In the genomic region with DNA sequence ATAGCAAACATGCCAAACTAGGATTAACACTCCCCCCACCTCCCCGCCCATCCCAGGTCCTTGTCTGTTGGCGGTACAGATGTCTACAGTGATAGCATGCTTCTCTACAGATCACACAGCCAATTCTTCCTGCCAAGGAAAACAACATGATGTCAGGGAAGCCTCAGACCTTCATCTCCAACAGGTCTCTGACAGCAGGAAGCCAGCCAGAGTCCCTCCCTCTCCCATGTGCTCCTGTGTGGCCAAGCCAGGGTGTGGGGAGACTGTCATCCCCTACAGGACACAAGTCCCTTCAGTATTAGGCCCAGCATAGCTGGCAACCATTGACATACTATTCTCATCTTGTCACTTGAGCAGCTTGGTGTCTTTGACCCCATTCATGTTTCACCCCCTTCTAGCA, we compare ENCODE assay signal across 16 mouse cellular contexts.
DNase-seq lines count a peak whose midpoint lies in the region; ATAC-seq lines count a peak whose summit lies in the region.
"Had no signal": no experiment of that assay in that cellular context is flagged by ENCODE, and none has a peak within 500 bp of the region (broad histone marks: within the 10 kb centered on the region; RNA-seq: fewer than 3 reads in every experiment).

No protein-coding gene starts in this region.

- intact Hi-C loops in left cerebral cortex, postnatal 4 days (cut with DNase I): no loop called here

- no peak for ATAC-seq in cerebellum, adult (ENCODE audit: insufficient number of reproducible peaks, low FRiP score, low TSS enrichment)
- peak; percentile 74 for ATAC-seq in megakaryocyte progenitor cell, adult 5-6 weeks (replicated peaks; ENCODE audit: poor library complexity)

- peak; percentile 12 to 15 for DNase-seq in cerebellum, postnatal 14 days
- peak; percentile 43 for DNase-seq in left cerebral cortex, postnatal 4 days
- no peak for DNase-seq in left cerebral cortex, adult 18-20 months (ENCODE audit: low spot score in 2 of 2)
- peak; percentile 49 for DNase-seq in lung, postnatal 10 days
- no peak for DNase-seq in lung, postnatal 25 days (ENCODE audit: low spot score)
- DNase-seq in urinary bladder, postnatal 25 days (ENCODE audit: low spot score): no peak
- DNase-seq: cerebellum, postnatal 25 days; heart, adult 2 months; heart, postnatal 4 days; kidney, adult 8-10 months; kidney, postnatal 4 days; layer of hippocampus, adult 9-11 months; retina, postnatal 1 day; thymus, postnatal 14 days had no signal

Comparison
In these comparisons a context has a peak if more than half of its experiments do, and no peak if none do; other contexts are left out.
1. DNase-seq: peak in cerebellum, postnatal 14 days (2 of 2), left cerebral cortex, postnatal 4 days (single experiment) and lung, postnatal 10 days (single experiment); none in left cerebral cortex, adult 18-20 months (0 of 2), lung, postnatal 25 days (single experiment) and urinary bladder, postnatal 25 days (single experiment).